In the genomic region with DNA sequence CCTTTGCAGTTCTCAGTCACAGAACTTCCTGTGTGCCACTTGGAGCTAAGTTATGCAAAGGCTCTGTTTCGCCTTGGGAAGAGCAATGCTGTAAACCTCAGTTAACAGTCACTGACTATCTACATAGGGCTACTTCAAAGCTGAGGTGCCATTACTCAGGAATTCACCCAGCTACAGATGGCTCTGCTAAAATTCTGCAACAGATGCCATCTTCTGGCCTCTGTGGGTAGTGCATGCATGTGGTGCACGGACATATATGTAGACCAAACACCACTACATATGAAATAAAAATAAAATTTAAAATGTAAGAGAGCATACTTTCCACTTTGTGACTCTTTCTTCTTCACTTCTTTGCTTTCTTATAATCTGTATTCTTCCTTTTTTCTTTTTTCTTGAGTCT, we compare ENCODE assay signal across 7 mouse cellular contexts. TPM values are rescaled to one million over a fixed set of nuclear protein-coding genes. Genes with fewer than 3 reads are reported as not detected.
DNase-seq lines count a peak whose midpoint lies in the region; ATAC-seq lines count a peak whose summit lies in the region.

No protein-coding gene starts in this region.

- peak; percentile 20 for DNase-seq in 3134 (ENCODE audit: extremely low read depth, insufficient read length, low spot score)
- DNase-seq in B cell, adult 2 months = peak; percentile 76 to 81
- peak; percentile 56 for DNase-seq in adrenal gland, postnatal 25 days
- peak; percentile 70 for DNase-seq in embryonic facial prominence, embryonic 14.5 days (ENCODE audit: low spot score)
- peak; percentile 45 for DNase-seq in liver, embryonic 11.5 days (ENCODE audit: low spot score)
- peak; percentile 48 for DNase-seq in right cerebral cortex, postnatal 14 days

- no peaks in the 10 kb centered on the region for H3K27me3 ChIP-seq in embryonic facial prominence, embryonic 14.5 days (replicated peaks; ENCODE audit: control insufficient read depth, insufficient read depth, low read length)
- H3K27me3 ChIP-seq in kidney, embryonic 14.5 days (ENCODE audit: control insufficient read depth, insufficient read depth, low read length) = no peaks in the 10 kb centered on the region
- no peaks in the 10 kb centered on the region for H3K27me3 ChIP-seq in liver, embryonic 11.5 days (replicated peaks; ENCODE audit: control insufficient read depth, insufficient read depth, low read length)

- no peak overlapping the region for H3K4me3 ChIP-seq in embryonic facial prominence, embryonic 14.5 days (ENCODE audit: low read depth, low read length)
- H3K4me3 ChIP-seq in kidney, embryonic 14.5 days (ENCODE audit: low read length) = no peak overlapping the region
- no peak overlapping the region for H3K4me3 ChIP-seq in liver, embryonic 11.5 days (ENCODE audit: low read depth, low read length)

- no peaks in the 10 kb centered on the region for H3K9me3 ChIP-seq in embryonic facial prominence, embryonic 14.5 days (ENCODE audit: control insufficient read depth, low read length)
- H3K9me3 ChIP-seq in kidney, embryonic 14.5 days (ENCODE audit: control insufficient read depth, low read length) = 0 out of 2 replicates have a peak, but pooled peaks cover 4% of the 10 kb centered on the region
- 0 out of 2 replicates have a peak, but pooled peaks cover 3% of the 10 kb centered on the region for H3K9me3 ChIP-seq in liver, embryonic 11.5 days (ENCODE audit: control insufficient read depth, low read length)

- WGBS in embryonic facial prominence, embryonic 14.5 days = 21% methylated on average over 2 of the region's 2 CpGs
- WGBS in kidney, embryonic 14.5 days = 35% methylated on average over 2 of the region's 2 CpGs
- 27% methylated on average over 2 of the region's 2 CpGs for WGBS in liver, embryonic 11.5 days

- H3K4me1 ChIP-seq in embryonic facial prominence, embryonic 14.5 days (ENCODE audit: control insufficient read depth, insufficient read depth, low read length) = no peaks in the 10 kb centered on the region
- H3K4me1 ChIP-seq in kidney, embryonic 14.5 days (ENCODE audit: control insufficient read depth, insufficient read depth, low read length) = no peaks in the 10 kb centered on the region
- no peaks in the 10 kb centered on the region for H3K4me1 ChIP-seq in liver, embryonic 11.5 days (replicated peaks; ENCODE audit: control insufficient read depth, insufficient read depth, low read length)

- H3K4me2 ChIP-seq in embryonic facial prominence, embryonic 14.5 days (ENCODE audit: low read depth, low read length) = no peak overlapping the region
- no peak overlapping the region for H3K4me2 ChIP-seq in kidney, embryonic 14.5 days (replicated peaks; ENCODE audit: low read depth, low read length)
- H3K4me2 ChIP-seq in liver, embryonic 11.5 days = no peak overlapping the region

- ATAC-seq in embryonic facial prominence, embryonic 14.5 days (ENCODE audit: low read depth) = no peak
- ATAC-seq in kidney, embryonic 14.5 days (ENCODE audit: low FRiP score, low TSS enrichment) = 0 out of 2 replicates have a peak, but pooled peaks have one; percentile 52
- ATAC-seq in liver, embryonic 11.5 days (replicated peaks; ENCODE audit: low FRiP score) = peak; percentile 51; the same call in 1 of the 2 replicates

- H3K9ac ChIP-seq in embryonic facial prominence, embryonic 14.5 days (ENCODE audit: low read depth, low read length) = no peak overlapping the region
- H3K9ac ChIP-seq in kidney, embryonic 14.5 days (ENCODE audit: low read depth, low read length) = no peak overlapping the region
- H3K9ac ChIP-seq in liver, embryonic 11.5 days (ENCODE audit: low read depth, low read length) = no peak overlapping the region

- H3K36me3 ChIP-seq in embryonic facial prominence, embryonic 14.5 days (ENCODE audit: control insufficient read depth, insufficient read depth, low read length) = no peaks in the 10 kb centered on the region
- H3K36me3 ChIP-seq in kidney, embryonic 14.5 days (ENCODE audit: control insufficient read depth, insufficient read depth, low read length) = no peaks in the 10 kb centered on the region
- H3K36me3 ChIP-seq in liver, embryonic 11.5 days (ENCODE audit: control insufficient read depth, insufficient read depth, low read length) = no peaks in the 10 kb centered on the region

- no peak overlapping the region for H3K27ac ChIP-seq in embryonic facial prominence, embryonic 14.5 days (replicated peaks; ENCODE audit: low read depth, low read length)
- H3K27ac ChIP-seq in kidney, embryonic 14.5 days (ENCODE audit: low read depth, low read length) = no peak overlapping the region
- no peak overlapping the region for H3K27ac ChIP-seq in liver, embryonic 11.5 days (ENCODE audit: low read depth, low read length)

RNA-seq across cellular contexts. Expression of a gene that starts 15.2 kb away (rescaled TPM):
- not detected in 2 replicates for total RNA-seq in adrenal gland, postnatal 25 days (2021)
- polyA plus RNA-seq in embryonic facial prominence, embryonic 14.5 days (2014; fragmentation: Nextera tagmentation; extraction: Ambion mirVana) = 4.4 and 6.2 TPM in 2 replicates
- polyA plus RNA-seq in kidney, embryonic 14.5 days (2014; fragmentation: Nextera tagmentation; extraction: Ambion mirVana) = not detected in 2 replicates
- polyA plus RNA-seq in liver, embryonic 11.5 days (2014; fragmentation: Nextera tagmentation; extraction: Ambion mirVana) = not detected in 2 replicates

RNA-seq across cellular contexts. Expression of a gene that starts 22.5 kb away (rescaled TPM):
- total RNA-seq in adrenal gland, postnatal 25 days (2021) = not detected in 2 replicates
- 0.10 and 0.26 TPM in 2 replicates for polyA plus RNA-seq in embryonic facial prominence, embryonic 14.5 days (2014; fragmentation: Nextera tagmentation; extraction: Ambion mirVana)
- polyA plus RNA-seq in kidney, embryonic 14.5 days (2014; fragmentation: Nextera tagmentation; extraction: Ambion mirVana) = not detected in 2 replicates
- not detected in 2 replicates for polyA plus RNA-seq in liver, embryonic 11.5 days (2014; fragmentation: Nextera tagmentation; extraction: Ambion mirVana)

RNA-seq across cellular contexts. Expression of a gene that starts 30.2 kb away (rescaled TPM):
- not detected in 2 replicates for total RNA-seq in adrenal gland, postnatal 25 days (2021)
- polyA plus RNA-seq in embryonic facial prominence, embryonic 14.5 days (2014; fragmentation: Nextera tagmentation; extraction: Ambion mirVana) = 0.24 and 0.42 TPM in 2 replicates
- polyA plus RNA-seq in kidney, embryonic 14.5 days (2014; fragmentation: Nextera tagmentation; extraction: Ambion mirVana) = not detected in 2 replicates
- not detected in 2 replicates for polyA plus RNA-seq in liver, embryonic 11.5 days (2014; fragmentation: Nextera tagmentation; extraction: Ambion mirVana)

RNA-seq across cellular contexts. Expression of a gene that starts 43.3 kb away (rescaled TPM):
- total RNA-seq in adrenal gland, postnatal 25 days (2021) = not detected in 2 replicates
- polyA plus RNA-seq in embryonic facial prominence, embryonic 14.5 days (2014; fragmentation: Nextera tagmentation; extraction: Ambion mirVana) = 3.2 and 6.1 TPM in 2 replicates
- not detected in 2 replicates for polyA plus RNA-seq in kidney, embryonic 14.5 days (2014; fragmentation: Nextera tagmentation; extraction: Ambion mirVana)
- not detected in 2 replicates for polyA plus RNA-seq in liver, embryonic 11.5 days (2014; fragmentation: Nextera tagmentation; extraction: Ambion mirVana)

Comparison
In these comparisons a context has a peak if more than half of its experiments do, and no peak if none do; other contexts are left out.
1. DNase-seq: peak in every context shown above with its lines; median percentile 78 in B cell, adult 2 months; 70 in embryonic facial prominence, embryonic 14.5 days; 56 in adrenal gland, postnatal 25 days; 48 in right cerebral cortex, postnatal 14 days; 45 in liver, embryonic 11.5 days; 20 in 3134.